Mouse (Mus musculus) kidney, embryonic 15.5 days (tissue): Measurements from ENCODE around the gene Aatk. TPM values are rescaled to one million over a fixed set of nuclear protein-coding genes. Genes with fewer than 3 reads are reported as not detected.
A peak's percentile ranks its signal among the peaks of the same experiment; 100 is the strongest.

Experiments used
- ATAC-seq: fragments of 200-750 bp; cut with Nextera tagmentation; replicated peaks from 2 replicates; pipeline ENCODE4 v1.8.0; 2017; ENCODE audit warnings: moderate TSS enrichment; ENCODE audit not compliant: low FRiP score
- H3K27ac ChIP-seq: fragments of 300-500 bp; sonication (generic); 2 replicates; pipeline ENCODE4 v1.5.1; 2015; ENCODE audit warnings: mild to moderate bottlenecking, inconsistent platforms
- H3K27me3 ChIP-seq: fragments of 300-500 bp; sonication (generic); 2 replicates; pipeline ENCODE4 v1.6.1; 2015; ENCODE audit warnings: inconsistent platforms
- H3K36me3 ChIP-seq: fragments of 300-500 bp; sonication (generic); 2 replicates; pipeline ENCODE4 v1.6.1; 2015; ENCODE audit warnings: inconsistent platforms
- H3K4me1 ChIP-seq: fragments of 300-500 bp; sonication (generic); 2 replicates; pipeline ENCODE4 v1.6.1; 2015; ENCODE audit warnings: inconsistent platforms
- H3K4me2 ChIP-seq: fragments of 300-500 bp; sonication (generic); 2 replicates; pipeline ENCODE4 v1.6.1; 2015; ENCODE audit warnings: moderate library complexity, mild to moderate bottlenecking, inconsistent platforms
- H3K4me3 ChIP-seq: fragments of 300-500 bp; sonication (generic); replicated peaks from 2 replicates; pipeline ENCODE4 v1.5.1; 2015; ENCODE audit warnings: mild to moderate bottlenecking, inconsistent platforms
- H3K9ac ChIP-seq: fragments of 300-500 bp; sonication (generic); 2 replicates; pipeline ENCODE4 v1.6.1; 2015; ENCODE audit warnings: mild to moderate bottlenecking, inconsistent platforms
- H3K9me3 ChIP-seq: fragments of 300-500 bp; sonication (generic); replicated peaks from 2 replicates; pipeline ENCODE4 v1.6.1; 2016; ENCODE audit warnings: inconsistent platforms
- WGBS: fragments of 180-500 bp; shearing (Covaris S2); methylation state at CpG from one replicate; pipeline ENCODE4 v1.1.7; 2015; ENCODE audit warnings: mixed read lengths; 5-methylcytosine and 5-hydroxymethylcytosine counted together
- polyA plus RNA-seq: library from polyadenylated mRNA; unstranded; fragments of >200 nt; fragmentation: Nextera tagmentation; extraction: Ambion mirVana; gene quantifications from 2 replicates; pipeline ENCODE4 v1.2.1, GENCODE M21; 2015

The Aatk gene
- 2.4 and 3.2 TPM in 2 replicates for polyA plus RNA-seq

GRCm38 (mm10) chr11:120046553-120047191 is at the start of gene Aatk:
Gene Aatk, minus strand, starts transcription at chr11:120047167.
- Histone ChIP-seq H3K36me3 (no peaks in the 10 kb centered on the region), H3K9ac (peak within 1 kb of the TSS; percentile 54), H3K27me3 (peaks cover 47% of the 10 kb centered on the region), H3K4me2 (peak within 1 kb of the TSS; percentile 99), H3K4me3 (peak within 1 kb of the TSS; percentile 60), H3K9me3 (no peaks in the 10 kb centered on the region), H3K27ac (peak within 1 kb of the TSS; percentile 63), H3K4me1 (peaks cover 42% of the 10 kb centered on the region)
- no peak for ATAC-seq
- WGBS: 1% methylated on average over 46 of the region's 63 CpGs

DNA sequence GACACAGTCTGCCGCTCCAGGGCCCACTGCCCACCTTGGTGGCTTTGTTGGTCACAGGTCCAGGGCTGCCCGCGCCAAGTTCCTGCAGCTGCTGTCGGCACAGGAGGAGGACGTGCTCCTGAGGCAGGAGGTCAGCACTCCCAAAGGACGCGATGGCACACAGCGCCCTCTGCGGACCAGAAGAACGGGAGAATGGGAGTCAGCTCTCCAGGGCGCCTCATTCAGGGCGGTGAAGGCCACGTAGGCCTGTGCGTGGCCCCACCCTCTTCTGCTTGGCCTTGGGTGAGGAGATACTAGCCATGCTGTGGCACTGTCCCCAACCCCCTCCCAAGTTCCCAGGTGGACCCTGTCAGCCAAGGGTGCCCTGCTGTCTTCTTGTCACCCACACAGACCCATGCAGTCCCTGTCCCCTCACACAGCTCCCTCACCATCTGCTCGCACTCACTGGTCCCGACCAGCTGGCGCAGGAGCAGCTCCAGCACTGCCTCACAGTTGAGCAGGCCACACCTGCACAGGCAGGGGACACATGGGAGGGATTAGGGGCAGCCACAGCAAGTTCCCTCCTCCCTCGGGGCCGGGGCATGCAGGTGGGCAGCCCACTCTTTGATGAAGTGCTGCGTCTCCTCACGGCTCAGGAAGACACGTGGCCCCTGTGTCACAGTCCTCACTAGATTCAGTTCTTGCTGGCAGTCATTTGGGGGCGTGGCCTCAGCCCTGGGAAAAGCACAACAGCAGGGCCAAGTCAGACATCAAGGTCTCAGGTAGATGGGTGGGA is 46.0 kb upstream of the Aatk start:
- no peak overlapping the region for H3K4me2 ChIP-seq
- H3K4me1 ChIP-seq: peaks cover 11% of the 10 kb centered on the region
- no peaks in the 10 kb centered on the region for H3K9me3 ChIP-seq
- H3K36me3 ChIP-seq: peaks cover 69% of the 10 kb centered on the region
- no peak; the same call in 1 of the 2 replicates for ATAC-seq
- H3K27ac ChIP-seq: no peak overlapping the region
- WGBS: 74% methylated on average over 23 of the region's 23 CpGs
- H3K9ac ChIP-seq: no peak overlapping the region
- no peaks in the 10 kb centered on the region for H3K27me3 ChIP-seq
- no peak overlapping the region for H3K4me3 ChIP-seq

- no peak for ATAC-seq
- H3K4me3 ChIP-seq: no peak overlapping the region
- WGBS: 94% methylated on average over 4 of the region's 4 CpGs
- no peaks in the 10 kb centered on the region for H3K9me3 ChIP-seq
- H3K4me1 ChIP-seq: peaks cover 12% of the 10 kb centered on the region
- no peaks in the 10 kb centered on the region for H3K27me3 ChIP-seq
- peaks cover 56% of the 10 kb centered on the region for H3K36me3 ChIP-seq
- H3K9ac ChIP-seq: no peak overlapping the region
- no peak overlapping the region for H3K27ac ChIP-seq
- no peak overlapping the region for H3K4me2 ChIP-seq
Observed at GRCm38 (mm10) chr11:120090661-120091060, 43.7 kb upstream of the Aatk start.

DNA sequence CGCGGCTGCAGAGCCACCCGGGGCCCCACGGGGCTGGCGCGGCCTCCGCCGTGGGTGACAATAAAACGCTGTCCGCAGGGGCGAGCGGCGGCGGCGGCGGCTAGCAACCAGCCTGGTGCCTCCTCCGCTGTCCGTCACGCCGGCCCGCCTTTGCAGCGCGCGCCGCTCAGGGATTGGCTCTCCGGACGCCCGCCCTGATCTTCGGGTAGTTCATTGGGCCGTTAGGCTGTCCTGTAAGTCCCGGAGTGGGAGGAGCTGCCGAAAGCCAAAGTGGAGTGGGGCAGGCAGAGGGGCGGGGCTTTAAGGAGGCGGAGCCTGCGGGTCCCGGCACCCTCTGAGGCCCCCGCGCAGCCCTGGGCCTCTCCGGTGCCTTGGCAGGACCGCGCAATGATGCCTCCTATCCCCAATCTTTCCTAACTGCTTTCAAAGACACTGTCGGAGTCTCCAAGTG is 39.8 kb upstream of the Aatk start, which contains the start of gene Cep131:
Gene Cep131, minus strand, starts transcription at position 126 of the 451 bp plus-strand sequence.
- Histone ChIP-seq H3K9me3 (no peaks in the 10 kb centered on the region), H3K4me1 (peaks cover 28% of the 10 kb centered on the region), H3K4me2 (peak within 1 kb of the TSS; percentile 87), H3K4me3 (peak within 1 kb of the TSS; percentile 94), H3K27me3 (no peaks in the 10 kb centered on the region), H3K27ac (peak within 1 kb of the TSS; percentile 80), H3K9ac (peak within 1 kb of the TSS; percentile 96), H3K36me3 (peaks cover 35% of the 10 kb centered on the region)
- ATAC-seq: peak; percentile 98
- under 1% methylated on average over 42 of the region's 42 CpGs for WGBS

DNA sequence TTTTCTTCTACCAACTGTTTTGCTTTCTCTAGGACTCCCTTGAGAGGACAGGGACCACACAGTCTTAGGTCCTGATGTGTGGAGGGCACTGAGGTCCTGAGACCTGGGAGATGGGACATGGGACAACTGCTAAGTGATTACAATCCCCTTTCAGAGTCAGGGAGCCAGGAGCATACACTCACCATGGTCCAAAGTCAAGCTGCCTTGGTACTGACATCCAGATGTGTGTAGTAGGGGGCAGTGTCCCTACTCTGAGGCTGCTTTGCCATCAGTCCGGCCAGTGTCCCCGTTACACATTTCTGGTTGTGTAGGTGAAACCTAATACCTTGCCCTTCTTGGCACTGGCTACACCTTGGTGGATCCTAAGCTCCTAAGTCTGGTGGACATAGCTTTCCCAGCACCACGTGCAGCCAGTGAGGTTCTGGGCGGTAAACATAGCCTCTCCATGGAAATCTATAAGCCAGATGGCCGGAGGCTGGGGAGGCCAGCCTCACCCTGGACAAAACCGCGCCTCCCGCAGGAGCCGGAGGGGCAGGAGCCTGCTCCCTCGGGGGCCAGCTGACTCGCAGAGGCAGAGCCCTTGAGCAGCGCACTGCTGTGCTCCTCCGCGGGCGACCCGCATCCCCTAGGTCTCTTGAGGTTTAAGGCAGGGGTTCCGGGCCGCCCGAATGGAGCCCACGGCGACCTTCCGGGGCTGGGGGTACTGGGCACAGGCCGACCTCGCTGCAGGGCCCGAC is 39.1 kb upstream of the Aatk start:
- H3K4me1 ChIP-seq: peaks cover 28% of the 10 kb centered on the region
- no peaks in the 10 kb centered on the region for H3K27me3 ChIP-seq
- H3K9me3 ChIP-seq: no peaks in the 10 kb centered on the region
- H3K27ac ChIP-seq: peak overlapping the region; percentile 80
- under 1% methylated on average over 25 of the region's 25 CpGs for WGBS
- peaks cover 34% of the 10 kb centered on the region for H3K36me3 ChIP-seq
- H3K4me3 ChIP-seq: peak overlapping the region; percentile 94
- H3K4me2 ChIP-seq: peak overlapping the region; percentile 87
- peak overlapping the region; percentile 96 for H3K9ac ChIP-seq
- peak; percentile 45 for ATAC-seq

DNA sequence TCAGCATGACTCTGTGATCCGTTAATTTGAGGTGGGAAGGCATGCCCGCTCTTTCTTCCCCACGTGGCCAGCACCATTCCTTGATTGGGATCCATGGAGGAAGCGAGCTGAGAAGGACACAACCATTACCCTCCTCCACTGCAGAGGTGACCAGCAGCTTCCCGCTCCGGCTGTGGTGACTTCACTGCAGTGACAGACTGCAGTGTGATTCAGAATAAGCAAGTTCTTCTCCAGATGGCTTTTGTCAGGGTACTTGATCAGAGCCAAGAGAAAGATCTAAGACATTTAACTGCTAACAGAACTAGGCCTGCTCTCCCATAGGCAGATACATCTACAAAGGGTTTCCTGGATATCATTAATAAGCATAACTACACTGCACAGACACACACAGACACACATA is 33.3 kb upstream of the Aatk start:
- Histone ChIP-seq H3K4me1 (peaks cover 17% of the 10 kb centered on the region), H3K4me2 (no peak overlapping the region), H3K27ac (0 out of 2 replicates have a peak overlapping the region, but pooled peaks have one; percentile 27), H3K27me3 (no peaks in the 10 kb centered on the region), H3K9ac (no peak overlapping the region), H3K4me3 (no peak overlapping the region), H3K36me3 (peaks cover 78% of the 10 kb centered on the region), H3K9me3 (no peaks in the 10 kb centered on the region)
- no peak for ATAC-seq
- WGBS: 76% methylated on average over 6 of the region's 6 CpGs

- no peak overlapping the region for H3K9ac ChIP-seq
- no peaks in the 10 kb centered on the region for H3K9me3 ChIP-seq
- H3K27me3 ChIP-seq: no peaks in the 10 kb centered on the region
- H3K4me3 ChIP-seq: no peak overlapping the region
- H3K36me3 ChIP-seq: peaks cover 92% of the 10 kb centered on the region
- no peak for ATAC-seq
- WGBS: 69% methylated on average over 3 of the region's 3 CpGs
- H3K4me2 ChIP-seq: no peak overlapping the region
- H3K27ac ChIP-seq: no peak overlapping the region
- peaks cover 11% of the 10 kb centered on the region; the same call in 1 of the 2 replicates for H3K4me1 ChIP-seq
Observed at GRCm38 (mm10) chr11:120076191-120076590, 29.2 kb upstream of the Aatk start.

DNA sequence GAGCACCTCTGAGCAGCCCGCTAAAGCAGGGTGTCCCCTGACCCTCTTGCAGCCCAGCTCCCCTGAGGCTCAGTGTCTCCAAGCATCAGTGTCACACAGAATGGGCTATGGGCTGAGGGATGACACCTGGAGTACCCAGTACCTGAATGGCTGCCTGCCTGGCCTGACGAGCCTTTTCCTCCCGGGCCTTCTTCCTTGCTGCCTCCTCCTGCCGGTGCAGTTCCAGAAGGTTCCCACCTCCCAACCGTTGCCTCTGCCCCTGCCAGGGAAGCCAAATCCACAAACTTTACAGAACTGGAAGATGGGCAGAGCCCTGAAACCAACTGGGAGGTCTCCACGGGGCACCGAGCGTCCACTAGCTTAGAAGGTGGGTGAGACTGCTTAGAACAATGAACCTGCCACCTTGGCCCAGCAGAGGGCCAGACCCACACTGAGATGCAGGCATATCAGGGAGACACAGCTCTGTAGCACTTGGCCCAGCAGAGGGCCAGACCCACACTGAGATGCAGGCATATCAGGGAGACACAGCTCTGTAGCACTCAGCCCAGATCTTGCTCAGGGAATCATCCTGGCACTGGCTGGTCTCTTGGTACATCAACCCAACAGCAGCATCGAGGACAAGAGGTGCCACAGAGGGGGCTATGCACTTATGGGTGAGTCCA is 26.1 kb upstream of the Aatk start:
- Histone ChIP-seq H3K4me3 (no peak overlapping the region), H3K27ac (no peak overlapping the region), H3K36me3 (peaks cover 90% of the 10 kb centered on the region), H3K27me3 (no peaks in the 10 kb centered on the region), H3K4me1 (peaks cover 24% of the 10 kb centered on the region), H3K9me3 (no peaks in the 10 kb centered on the region), H3K4me2 (no peak overlapping the region), H3K9ac (no peak overlapping the region)
- whole genome bisulfite sequencing: 79% methylated on average over 9 of the region's 9 CpGs
- no peak for ATAC-seq

DNA sequence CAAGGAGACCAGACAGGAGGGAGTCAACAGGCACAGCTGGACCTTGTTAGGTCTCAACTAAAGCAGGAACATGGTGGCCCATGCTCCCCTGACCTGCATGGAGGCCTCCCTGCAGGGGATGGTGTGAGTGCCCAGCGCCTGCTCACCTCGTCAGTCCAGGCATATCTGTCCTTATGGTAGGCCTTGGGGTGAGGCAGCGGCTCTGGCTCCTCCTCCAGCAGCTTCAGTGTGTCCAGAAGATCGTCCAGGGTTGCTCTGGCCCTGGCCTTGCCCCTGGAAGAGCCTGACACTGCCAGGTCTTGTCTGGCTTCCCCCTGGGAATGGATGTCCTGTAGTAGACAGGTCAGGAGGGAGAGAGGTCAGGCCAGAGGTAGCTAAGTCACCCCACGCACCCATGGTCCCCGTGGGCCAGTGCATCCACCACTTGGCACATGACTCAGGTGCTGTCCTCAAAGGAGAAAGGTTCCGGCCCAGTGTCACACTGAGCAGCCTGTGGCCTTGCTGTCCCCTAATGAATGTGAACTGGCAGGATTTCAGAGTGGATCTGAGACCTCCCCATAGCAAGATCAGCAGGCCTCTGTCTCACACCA is 24.9 kb upstream of the Aatk start:
- H3K9ac ChIP-seq: no peak overlapping the region
- peaks cover 24% of the 10 kb centered on the region for H3K4me1 ChIP-seq
- 76% methylated on average over 7 of the region's 7 CpGs for WGBS
- H3K27ac ChIP-seq: no peak overlapping the region
- H3K36me3 ChIP-seq: peaks cover 87% of the 10 kb centered on the region
- no peak overlapping the region for H3K4me2 ChIP-seq
- no peaks in the 10 kb centered on the region for H3K9me3 ChIP-seq
- ATAC-seq: no peak
- no peaks in the 10 kb centered on the region for H3K27me3 ChIP-seq
- H3K4me3 ChIP-seq: no peak overlapping the region

- Histone ChIP-seq H3K9me3 (no peaks in the 10 kb centered on the region), H3K27me3 (no peaks in the 10 kb centered on the region), H3K4me1 (peaks cover 24% of the 10 kb centered on the region), H3K36me3 (peaks cover 87% of the 10 kb centered on the region), H3K4me3 (no peak overlapping the region), H3K9ac (no peak overlapping the region), H3K27ac (no peak overlapping the region), H3K4me2 (no peak overlapping the region)
- WGBS: 46% methylated on average over 12 of the region's 12 CpGs
- no peak for ATAC-seq
Observed at GRCm38 (mm10) chr11:120071065-120071464, 24.1 kb upstream of the Aatk start.

GRCm38 (mm10) chr11:120070286-120070930 is 23.4 kb upstream of the Aatk start:
- 91% methylated on average over 25 of the region's 27 CpGs for WGBS
- no peak for ATAC-seq
- Histone ChIP-seq H3K9ac (no peak overlapping the region), H3K27ac (no peak overlapping the region), H3K4me3 (no peak overlapping the region), H3K4me2 (no peak overlapping the region), H3K9me3 (no peaks in the 10 kb centered on the region), H3K27me3 (no peaks in the 10 kb centered on the region), H3K36me3 (peaks cover 87% of the 10 kb centered on the region), H3K4me1 (peaks cover 19% of the 10 kb centered on the region)
